Mouse (Mus musculus): ENCODE measurements around the gene Sobp. TPM values are rescaled to one million over a fixed set of nuclear protein-coding genes. Genes with fewer than 3 reads are reported as not detected.
A peak's percentile ranks its signal among the peaks of the same experiment; 100 is the strongest.

Sobp gene
- polyA plus RNA-seq, 1 experiment from 2014 or later: 3.4 TPM

DNA sequence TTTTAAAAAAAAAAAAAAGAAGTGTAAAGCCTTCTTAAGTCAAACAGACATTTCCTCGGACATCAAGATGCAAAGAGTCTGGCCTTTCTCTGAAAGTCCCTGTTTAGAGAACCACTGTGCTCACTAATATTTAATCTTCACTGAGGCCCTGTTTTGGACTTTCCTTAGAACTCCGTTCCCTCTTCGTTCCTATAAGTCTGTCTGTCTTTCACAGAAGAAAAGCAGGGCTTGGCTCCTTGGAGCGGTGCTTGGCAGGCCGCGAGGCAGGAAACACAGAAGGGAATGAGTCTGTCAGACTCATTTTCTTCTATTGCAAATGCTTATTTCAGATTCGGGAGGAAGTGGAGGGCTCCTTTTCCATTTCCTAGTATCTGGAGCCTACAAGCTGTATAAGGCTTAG lies 5.5 kb downstream of the Sobp start:
- Histone ChIP-seq H3K4me3 (ENCODE audit: low read depth, low read length) (no peak overlapping the region), H3K4me2 (replicated peaks; ENCODE audit: low read depth, low read length) (no peak overlapping the region), H3K36me3 (ENCODE audit: control insufficient read depth, insufficient read depth, low read length) (no peaks in the 10 kb centered on the region), H3K27me3 (ENCODE audit: control insufficient read depth, insufficient read depth, low read length) (no peaks in the 10 kb centered on the region), H3K27ac (ENCODE audit: low read length) (no peak overlapping the region), H3K9me3 (ENCODE audit: control insufficient read depth, low read depth, low read length) (no peaks in the 10 kb centered on the region), H3K4me1 (ENCODE audit: control insufficient read depth, insufficient read depth, low read length) (peaks cover 6% of the 10 kb centered on the region; the same call in 1 of the 2 replicates), H3K9ac (replicated peaks; ENCODE audit: low read depth, low read length) (no peak overlapping the region)
- 65% methylated on average over 7 of the region's 7 CpGs for WGBS
- ATAC-seq (ENCODE audit: insufficient number of reproducible peaks, insufficient read depth, low FRiP score, low read depth): no peak

DNA sequence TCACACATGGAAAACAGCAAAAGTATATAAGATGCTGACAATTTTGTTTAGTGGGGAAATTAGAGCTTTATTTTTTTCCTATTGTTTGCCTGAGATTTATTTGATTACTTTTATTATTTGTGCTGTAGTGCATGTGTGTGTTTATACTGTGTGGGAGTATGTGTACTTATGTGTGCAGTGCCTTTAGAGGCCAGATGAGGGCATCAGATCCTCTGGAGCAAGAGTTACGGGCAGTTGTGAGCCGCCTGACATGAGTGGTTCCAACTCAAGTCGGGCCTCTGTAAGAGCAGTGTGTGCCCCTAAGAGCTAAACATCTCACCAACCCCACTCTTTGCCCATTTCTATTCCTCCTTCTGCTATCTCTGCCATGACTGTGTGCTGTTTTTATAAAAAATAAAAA lies 7.5 kb downstream of the Sobp start:
- Histone ChIP-seq H3K4me2 (replicated peaks; ENCODE audit: low read depth, low read length) (no peak overlapping the region), H3K27me3 (ENCODE audit: control insufficient read depth, insufficient read depth, low read length) (no peaks in the 10 kb centered on the region), H3K27ac (ENCODE audit: low read length) (no peak overlapping the region), H3K36me3 (ENCODE audit: control insufficient read depth, insufficient read depth, low read length) (no peaks in the 10 kb centered on the region), H3K4me3 (ENCODE audit: low read depth, low read length) (no peak overlapping the region), H3K4me1 (ENCODE audit: control insufficient read depth, insufficient read depth, low read length) (peaks cover 3% of the 10 kb centered on the region; the same call in 1 of the 2 replicates), H3K9me3 (ENCODE audit: control insufficient read depth, low read depth, low read length) (no peaks in the 10 kb centered on the region), H3K9ac (replicated peaks; ENCODE audit: low read depth, low read length) (no peak overlapping the region)
- ATAC-seq (ENCODE audit: insufficient number of reproducible peaks, insufficient read depth, low FRiP score, low read depth): no peak
- WGBS: 92% methylated on average over 3 of the region's 3 CpGs

GRCm38 (mm10) chr10:43166146-43166545 lies 8.2 kb downstream of the Sobp start:
- no peak overlapping the region for H3K9ac ChIP-seq (replicated peaks; ENCODE audit: low read depth, low read length)
- H3K4me2 ChIP-seq (replicated peaks; ENCODE audit: low read depth, low read length): no peak overlapping the region
- peaks cover 3% of the 10 kb centered on the region; the same call in 1 of the 2 replicates for H3K4me1 ChIP-seq (ENCODE audit: control insufficient read depth, insufficient read depth, low read length)
- H3K27me3 ChIP-seq (ENCODE audit: control insufficient read depth, insufficient read depth, low read length): no peaks in the 10 kb centered on the region
- ATAC-seq (ENCODE audit: insufficient number of reproducible peaks, insufficient read depth, low FRiP score, low read depth): no peak
- no peaks in the 10 kb centered on the region for H3K36me3 ChIP-seq (ENCODE audit: control insufficient read depth, insufficient read depth, low read length)
- WGBS: 97% methylated on average over 1 of the region's 1 CpGs
- no peaks in the 10 kb centered on the region for H3K9me3 ChIP-seq (ENCODE audit: control insufficient read depth, low read depth, low read length)
- H3K27ac ChIP-seq (ENCODE audit: low read length): no peak overlapping the region
- H3K4me3 ChIP-seq (ENCODE audit: low read depth, low read length): no peak overlapping the region

- Histone ChIP-seq H3K27ac (ENCODE audit: low read length) (no peak overlapping the region), H3K4me3 (ENCODE audit: low read depth, low read length) (no peak overlapping the region)
- WGBS: 92% methylated on average over 2 of the region's 2 CpGs
Measured at GRCm38 (mm10) chr10:43164406-43164805, 9.9 kb downstream of the Sobp start.

DNA sequence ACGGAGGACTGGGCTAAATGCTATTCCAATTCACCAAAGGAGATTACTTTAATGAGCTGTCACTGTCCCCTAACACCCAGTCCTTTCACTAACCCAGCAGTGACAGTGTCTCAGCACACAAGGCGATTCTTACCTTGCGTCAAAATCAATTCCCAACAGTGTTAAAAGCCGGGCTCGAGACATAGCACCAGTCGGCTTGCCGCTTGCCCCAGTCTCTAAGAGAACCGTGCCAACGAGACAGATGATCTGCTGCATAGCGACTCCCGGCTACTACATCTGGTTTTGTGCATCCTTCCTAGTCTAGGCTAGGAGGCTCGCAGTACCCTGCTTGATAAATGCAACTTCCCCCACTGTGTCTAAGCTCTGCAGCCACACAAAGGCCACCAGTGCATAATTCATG lies 12.0 kb downstream of the Sobp start:
- H3K4me2 ChIP-seq (replicated peaks; ENCODE audit: low read depth, low read length): no peak overlapping the region
- H3K9ac ChIP-seq (replicated peaks; ENCODE audit: low read depth, low read length): no peak overlapping the region
- H3K9me3 ChIP-seq (ENCODE audit: control insufficient read depth, low read depth, low read length): no peaks in the 10 kb centered on the region
- no peak overlapping the region for H3K4me3 ChIP-seq (ENCODE audit: low read depth, low read length)
- H3K36me3 ChIP-seq (ENCODE audit: control insufficient read depth, insufficient read depth, low read length): no peaks in the 10 kb centered on the region
- no peak for ATAC-seq (ENCODE audit: insufficient number of reproducible peaks, insufficient read depth, low FRiP score, low read depth)
- no peaks in the 10 kb centered on the region for H3K4me1 ChIP-seq (ENCODE audit: control insufficient read depth, insufficient read depth, low read length)
- no peaks in the 10 kb centered on the region for H3K27me3 ChIP-seq (ENCODE audit: control insufficient read depth, insufficient read depth, low read length)
- no peak overlapping the region for H3K27ac ChIP-seq (ENCODE audit: low read length)
- WGBS: 70% methylated on average over 12 of the region's 12 CpGs

More at GRCm38 (mm10) chr10:43164406-43164805, 9.9 kb downstream of the Sobp start:
- H3K9ac ChIP-seq (replicated peaks; ENCODE audit: low read depth, low read length): no peak overlapping the region
- H3K27me3 ChIP-seq (ENCODE audit: control insufficient read depth, insufficient read depth, low read length): no peaks in the 10 kb centered on the region
- H3K4me1 ChIP-seq (ENCODE audit: control insufficient read depth, insufficient read depth, low read length): no peaks in the 10 kb centered on the region
- no peak for ATAC-seq (ENCODE audit: insufficient number of reproducible peaks, insufficient read depth, low FRiP score, low read depth)
- no peaks in the 10 kb centered on the region for H3K36me3 ChIP-seq (ENCODE audit: control insufficient read depth, insufficient read depth, low read length)
- no peak overlapping the region for H3K4me2 ChIP-seq (replicated peaks; ENCODE audit: low read depth, low read length)
- H3K9me3 ChIP-seq (ENCODE audit: control insufficient read depth, low read depth, low read length): no peaks in the 10 kb centered on the region

DNA sequence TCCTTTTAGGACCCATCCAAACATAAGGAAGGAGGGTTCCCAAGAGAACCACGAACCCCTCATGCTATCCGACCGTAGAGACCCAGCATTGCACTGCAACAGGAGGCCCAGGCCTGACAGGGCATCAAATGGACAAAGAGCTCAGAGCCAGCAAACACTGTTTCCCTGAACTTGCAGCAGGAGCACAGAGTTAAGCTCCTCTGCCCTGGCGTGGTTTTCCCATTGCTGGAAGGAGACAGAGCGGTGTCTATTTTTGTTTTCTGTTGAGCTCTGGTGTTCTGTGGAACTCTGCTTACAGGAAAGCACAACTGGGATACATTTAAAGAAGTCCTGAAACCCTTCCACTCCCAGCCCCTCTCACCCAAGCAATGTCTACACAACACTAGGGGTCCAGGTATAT lies 15.0 kb downstream of the Sobp start:
- ATAC-seq (ENCODE audit: insufficient number of reproducible peaks, insufficient read depth, low FRiP score, low read depth): no peak
- 86% methylated on average over 5 of the region's 5 CpGs for WGBS

DNA sequence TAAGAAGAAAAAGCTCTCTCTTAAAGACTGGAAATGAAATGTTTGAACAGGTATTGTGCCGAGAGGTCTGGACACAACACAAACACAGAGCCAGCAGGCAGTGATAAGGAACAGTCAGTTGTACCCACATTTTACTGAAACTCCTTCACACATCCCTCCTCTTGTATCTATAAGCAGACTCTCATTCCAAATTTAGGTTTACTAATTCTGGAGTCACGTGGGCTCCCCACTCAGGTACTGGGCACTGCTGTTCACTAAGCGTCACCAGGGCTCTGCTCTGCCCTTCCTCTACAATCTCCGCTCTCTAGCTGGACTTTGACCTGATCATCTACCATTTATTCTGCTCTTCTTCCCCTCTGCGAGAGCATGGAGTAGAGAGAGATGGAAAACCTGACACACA lies 15.4 kb downstream of the Sobp start:
- Histone ChIP-seq H3K36me3 (ENCODE audit: control insufficient read depth, insufficient read depth, low read length) (no peaks in the 10 kb centered on the region), H3K9ac (replicated peaks; ENCODE audit: low read depth, low read length) (no peak overlapping the region), H3K9me3 (ENCODE audit: control insufficient read depth, low read depth, low read length) (no peaks in the 10 kb centered on the region), H3K27ac (ENCODE audit: low read length) (no peak overlapping the region), H3K27me3 (ENCODE audit: control insufficient read depth, insufficient read depth, low read length) (no peaks in the 10 kb centered on the region), H3K4me1 (ENCODE audit: control insufficient read depth, insufficient read depth, low read length) (peaks cover 7% of the 10 kb centered on the region), H3K4me3 (ENCODE audit: low read depth, low read length) (no peak overlapping the region), H3K4me2 (replicated peaks; ENCODE audit: low read depth, low read length) (no peak overlapping the region)
- ATAC-seq (ENCODE audit: insufficient number of reproducible peaks, insufficient read depth, low FRiP score, low read depth): no peak
- WGBS: 74% methylated on average over 5 of the region's 5 CpGs

More for the DNA sequence above, 15.0 kb downstream of the Sobp start:
- Histone ChIP-seq H3K9me3 (ENCODE audit: control insufficient read depth, low read depth, low read length) (no peaks in the 10 kb centered on the region), H3K27me3 (ENCODE audit: control insufficient read depth, insufficient read depth, low read length) (no peaks in the 10 kb centered on the region), H3K36me3 (ENCODE audit: control insufficient read depth, insufficient read depth, low read length) (no peaks in the 10 kb centered on the region), H3K9ac (replicated peaks; ENCODE audit: low read depth, low read length) (no peak overlapping the region), H3K4me2 (replicated peaks; ENCODE audit: low read depth, low read length) (no peak overlapping the region), H3K4me1 (ENCODE audit: control insufficient read depth, insufficient read depth, low read length) (peaks cover 7% of the 10 kb centered on the region), H3K4me3 (ENCODE audit: low read depth, low read length) (no peak overlapping the region), H3K27ac (ENCODE audit: low read length) (no peak overlapping the region)

DNA sequence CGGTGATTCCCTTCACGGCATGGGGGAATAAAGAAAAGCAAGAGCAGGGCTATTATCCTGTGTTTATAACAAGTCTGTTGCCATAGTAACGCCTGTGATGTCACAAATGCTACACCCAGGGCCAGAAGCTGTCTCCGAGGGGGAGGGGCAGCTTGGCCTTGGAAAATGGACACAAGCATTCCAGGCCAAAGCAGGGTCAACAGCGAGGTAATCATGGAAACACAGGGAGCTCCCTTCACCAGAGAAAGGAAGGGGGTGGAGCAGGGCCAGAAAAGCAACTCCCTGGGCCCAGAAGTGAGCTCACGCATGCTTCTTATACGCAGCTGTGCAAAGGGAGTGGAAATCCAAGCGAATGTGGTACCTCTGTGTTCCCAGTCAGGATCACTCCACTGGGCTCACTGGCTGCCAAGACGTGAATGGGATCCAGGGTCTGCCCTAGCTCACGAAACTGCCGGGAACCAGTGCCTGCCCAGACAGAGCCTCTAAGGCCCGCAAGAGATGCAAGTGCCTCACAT lies 19.2 kb downstream of the Sobp start:
- Histone ChIP-seq H3K9ac (replicated peaks; ENCODE audit: low read depth, low read length) (no peak overlapping the region), H3K27me3 (ENCODE audit: control insufficient read depth, insufficient read depth, low read length) (no peaks in the 10 kb centered on the region), H3K9me3 (ENCODE audit: control insufficient read depth, low read depth, low read length) (no peaks in the 10 kb centered on the region), H3K36me3 (ENCODE audit: control insufficient read depth, insufficient read depth, low read length) (no peaks in the 10 kb centered on the region), H3K4me3 (ENCODE audit: low read depth, low read length) (no peak overlapping the region), H3K4me1 (ENCODE audit: control insufficient read depth, insufficient read depth, low read length) (peaks cover 7% of the 10 kb centered on the region), H3K27ac (ENCODE audit: low read length) (peak overlapping the region; percentile 18), H3K4me2 (replicated peaks; ENCODE audit: low read depth, low read length) (peak overlapping the region; percentile 18; the same call in 1 of the 2 replicates)
- WGBS: 12% methylated on average over 12 of the region's 12 CpGs
- ATAC-seq (ENCODE audit: insufficient number of reproducible peaks, insufficient read depth, low FRiP score, low read depth): peak; percentile 23; the same call in 1 of the 2 replicates

GRCm38 (mm10) chr10:43152643-43153042 lies 21.7 kb downstream of the Sobp start:
- H3K27ac ChIP-seq (ENCODE audit: low read length): no peak overlapping the region
- no peak for ATAC-seq (ENCODE audit: insufficient number of reproducible peaks, insufficient read depth, low FRiP score, low read depth)
- no peaks in the 10 kb centered on the region for H3K27me3 ChIP-seq (ENCODE audit: control insufficient read depth, insufficient read depth, low read length)
- no peak overlapping the region for H3K4me3 ChIP-seq (ENCODE audit: low read depth, low read length)
- H3K4me2 ChIP-seq (replicated peaks; ENCODE audit: low read depth, low read length): no peak overlapping the region
- H3K9me3 ChIP-seq (ENCODE audit: control insufficient read depth, low read depth, low read length): no peaks in the 10 kb centered on the region
- WGBS: 79% methylated on average over 8 of the region's 8 CpGs
- H3K9ac ChIP-seq (replicated peaks; ENCODE audit: low read depth, low read length): no peak overlapping the region
- H3K36me3 ChIP-seq (ENCODE audit: control insufficient read depth, insufficient read depth, low read length): no peaks in the 10 kb centered on the region; the same call in 1 of the 2 replicates
- H3K4me1 ChIP-seq (ENCODE audit: control insufficient read depth, insufficient read depth, low read length): peaks cover 7% of the 10 kb centered on the region
